Mouse (Mus musculus) heart, embryonic 16.5 days (tissue): ENCODE results near the gene Tmem106a. TPM values are rescaled to one million over a fixed set of nuclear protein-coding genes. Genes with fewer than 3 reads are reported as not detected.
"Not testable (repeated sequence)": the region's sequence is repeated elsewhere in the genome, so short reads cannot be mapped to it uniquely, and the experiment has no call there.

Experiments used
- ATAC-seq: fragments of 200-750 bp; cut with Nextera tagmentation; replicated peaks from 2 replicates; pipeline ENCODE4 v1.8.0; 2017; ENCODE audit warnings: moderate number of reproducible peaks; ENCODE audit not compliant: insufficient read depth, low FRiP score; ENCODE audit errors: extremely low read depth
- H3K27ac ChIP-seq: fragments of 300-500 bp; sonication (generic); 2 replicates; pipeline ENCODE4 v1.5.1; 2014; ENCODE audit warnings: mild to moderate bottlenecking, low read length, control low read depth, moderate library complexity
- H3K27me3 ChIP-seq: fragments of 300-500 bp; sonication (generic); 2 replicates; pipeline ENCODE4 v1.6.1; 2014; ENCODE audit warnings: low read length, mixed read lengths; ENCODE audit not compliant: control insufficient read depth, insufficient read depth
- H3K36me3 ChIP-seq: fragments of 300-500 bp; sonication (generic); 2 replicates; pipeline ENCODE4 v1.6.1; 2014; ENCODE audit not compliant: control insufficient read depth, insufficient read depth
- H3K4me1 ChIP-seq: fragments of 300-500 bp; sonication (generic); 2 replicates; pipeline ENCODE4 v1.6.1; 2014; ENCODE audit warnings: low read length, mixed read lengths; ENCODE audit not compliant: control insufficient read depth, insufficient read depth
- H3K4me2 ChIP-seq: fragments of 300-500 bp; sonication (generic); 2 replicates; pipeline ENCODE4 v1.6.1; 2014; ENCODE audit warnings: low read depth, mild to moderate bottlenecking, control low read depth, low read length
- H3K4me3 ChIP-seq: fragments of 300-500 bp; sonication (generic); 2 replicates; pipeline ENCODE4 v1.5.1; 2014; ENCODE audit warnings: mild to moderate bottlenecking, control low read depth, low read length
- H3K9ac ChIP-seq: fragments of 300-500 bp; sonication (generic); 2 replicates; pipeline ENCODE4 v1.6.1; 2014; ENCODE audit warnings: low read length, control low read depth
- H3K9me3 ChIP-seq: fragments of 300-500 bp; sonication (generic); replicated peaks from 2 replicates; pipeline ENCODE4 v1.6.1; 2016; ENCODE audit warnings: low read length; ENCODE audit not compliant: control insufficient read depth
- WGBS: fragments of 180-500 bp; shearing (Covaris S2); extraction: QIAGEN DNeasy Blood & Tissue Kit; methylation state at CpG from one replicate; pipeline ENCODE4 v1.1.7; 2014; 5-methylcytosine and 5-hydroxymethylcytosine counted together
- polyA plus RNA-seq: library from polyadenylated mRNA; unstranded; fragments of >200 nt; fragmentation: Nextera tagmentation; extraction: Ambion mirVana; gene quantifications from 2 replicates; pipeline ENCODE4 v1.2.1, GENCODE M21; 2015

The Tmem106a gene
- polyA plus RNA-seq, 1 experiment from 2014 or later, result 4.3 TPM

GRCm38 (mm10) chr11:101588868-101589267, 6.8 kb downstream of the Tmem106a start:
- H3K9me3 ChIP-seq, result no peaks in the 10 kb centered on the region
- H3K4me1 ChIP-seq, result no peaks in the 10 kb centered on the region
- H3K36me3 ChIP-seq, result peaks cover 3% of the 10 kb centered on the region; the same call in 1 of the 2 replicates
- no peak overlapping the region for H3K4me3 ChIP-seq
- no peaks in the 10 kb centered on the region for H3K27me3 ChIP-seq
- no peak overlapping the region for H3K4me2 ChIP-seq
- 87% methylated on average over 7 of the region's 7 CpGs for WGBS
- H3K9ac ChIP-seq, result no peak overlapping the region
- no peak for ATAC-seq
- H3K27ac ChIP-seq, result no peak overlapping the region

GRCm38 (mm10) chr11:101589444-101589843, 7.4 kb downstream of the Tmem106a start:
- H3K9ac ChIP-seq, result no peak overlapping the region
- H3K27ac ChIP-seq, result no peak overlapping the region
- H3K27me3 ChIP-seq, result no peaks in the 10 kb centered on the region
- H3K4me1 ChIP-seq, result no peaks in the 10 kb centered on the region
- WGBS, result 31% methylated on average over 5 of the region's 5 CpGs
- no peaks in the 10 kb centered on the region for H3K9me3 ChIP-seq
- no peak for ATAC-seq
- peaks cover 3% of the 10 kb centered on the region; the same call in 1 of the 2 replicates for H3K36me3 ChIP-seq
- H3K4me3 ChIP-seq, result no peak overlapping the region
- H3K4me2 ChIP-seq, result no peak overlapping the region

- Histone ChIP-seq H3K36me3 (peaks cover 3% of the 10 kb centered on the region; the same call in 1 of the 2 replicates), H3K4me2 (no peak overlapping the region), H3K9me3 (no peaks in the 10 kb centered on the region), H3K9ac (no peak overlapping the region), H3K27me3 (no peaks in the 10 kb centered on the region), H3K27ac (no peak overlapping the region), H3K4me1 (no peaks in the 10 kb centered on the region), H3K4me3 (no peak overlapping the region)
- whole genome bisulfite sequencing, result 71% methylated on average over 12 of the region's 12 CpGs
- ATAC-seq, result no peak
These were observed 8.1 kb downstream of the Tmem106a start for GRCm38 (mm10) chr11:101589989-101590624.

GRCm38 (mm10) chr11:101599156-101599555, 17.1 kb downstream of the Tmem106a start, which contains the start of gene Gm11634:
Gene Gm11634 (minus strand): TSS chr11:101599256.
- Histone ChIP-seq H3K9ac (no peak within 1 kb of the TSS), H3K9me3 (no peaks in the 10 kb centered on the region), H3K27me3 (peaks cover 4% of the 10 kb centered on the region), H3K36me3 (no peaks in the 10 kb centered on the region), H3K4me3 (no peak within 1 kb of the TSS), H3K27ac (no peak within 1 kb of the TSS), H3K4me1 (no peaks in the 10 kb centered on the region), H3K4me2 (no peak within 1 kb of the TSS)
- 64% methylated on average over 6 of the region's 6 CpGs for WGBS
- no peak for ATAC-seq

GRCm38 (mm10) chr11:101602491-101602890, 20.4 kb downstream of the Tmem106a start:
- H3K27ac ChIP-seq, result no peak overlapping the region
- H3K4me2 ChIP-seq, result no peak overlapping the region
- H3K36me3 ChIP-seq, result no peaks in the 10 kb centered on the region
- peaks cover 4% of the 10 kb centered on the region for H3K27me3 ChIP-seq
- no peaks in the 10 kb centered on the region for H3K9me3 ChIP-seq
- WGBS, result 9% methylated on average over 3 of the region's 3 CpGs
- H3K9ac ChIP-seq, result no peak overlapping the region
- no peaks in the 10 kb centered on the region for H3K4me1 ChIP-seq
- H3K4me3 ChIP-seq, result no peak overlapping the region
- no peak for ATAC-seq

GRCm38 (mm10) chr11:101604116-101604515, 22.1 kb downstream of the Tmem106a start:
- H3K4me1 ChIP-seq, result no peaks in the 10 kb centered on the region
- H3K4me3 ChIP-seq, result peak overlapping the region; percentile 49
- ATAC-seq, result no peak
- peak overlapping the region; percentile 67; the same call in 1 of the 2 replicates for H3K4me2 ChIP-seq
- H3K9ac ChIP-seq, result no peak overlapping the region
- 5% methylated on average over 3 of the region's 3 CpGs for WGBS
- H3K27me3 ChIP-seq, result peaks cover 1% of the 10 kb centered on the region
- no peaks in the 10 kb centered on the region for H3K9me3 ChIP-seq
- H3K27ac ChIP-seq, result no peak overlapping the region
- H3K36me3 ChIP-seq, result no peaks in the 10 kb centered on the region

- ATAC-seq, result 0 out of 2 replicates have a peak, but pooled peaks have one; percentile 60
- not testable (repeated sequence) for H3K36me3 ChIP-seq, H3K9me3 ChIP-seq, H3K27ac ChIP-seq, H3K4me1 ChIP-seq, H3K27me3 ChIP-seq
- H3K9ac ChIP-seq, result peak overlapping the region; percentile 64
- peak overlapping the region; percentile 67 for H3K4me2 ChIP-seq
- 2% methylated on average over 30 of the region's 30 CpGs for WGBS
- H3K4me3 ChIP-seq, result peak overlapping the region; percentile 49
These were observed 22.8 kb downstream of the Tmem106a start for GRCm38 (mm10) chr11:101604531-101605453.

GRCm38 (mm10) chr11:101607134-101607533, 25.1 kb downstream of the Tmem106a start:
- not testable (repeated sequence) for H3K4me2 ChIP-seq, H3K4me3 ChIP-seq, ATAC-seq, H3K4me1 ChIP-seq, H3K36me3 ChIP-seq, H3K27me3 ChIP-seq, H3K9ac ChIP-seq, H3K9me3 ChIP-seq, H3K27ac ChIP-seq
- WGBS, result 87% methylated on average over 4 of the region's 4 CpGs

- ATAC-seq, result 0 out of 2 replicates have a peak, but pooled peaks have one; percentile 41
- Histone ChIP-seq H3K4me2 (peak overlapping the region; percentile 55), H3K9ac (no peak overlapping the region)
These were observed 28.4 kb downstream of the Tmem106a start for GRCm38 (mm10) chr11:101610445-101610844.

More at GRCm38 (mm10) chr11:101610445-101610844, 28.4 kb downstream of the Tmem106a start:
- Histone ChIP-seq H3K4me1 (peaks cover 9% of the 10 kb centered on the region; the same call in 1 of the 2 replicates), H3K27me3 (no peaks in the 10 kb centered on the region), H3K27ac (no peak overlapping the region), H3K4me3 (peak overlapping the region; percentile 9; the same call in 1 of the 2 replicates), H3K9me3 (no peaks in the 10 kb centered on the region), H3K36me3 (no peaks in the 10 kb centered on the region)
- 6% methylated on average over 11 of the region's 11 CpGs for WGBS
